In genomic region chr15:101352706-101353465, GRCm38 (mm10) we compare ENCODE assay signal across 19 mouse cellular contexts. TPM values are rescaled to one million over a fixed set of nuclear protein-coding genes. Genes with fewer than 3 reads are reported as not detected.
DNase-seq lines count a peak whose midpoint lies in the region; ATAC-seq and TF ChIP-seq lines count a peak whose summit lies in the region.
"Had no signal": no experiment of that assay in that cellular context is flagged by ENCODE, and none has a peak within 500 bp of the region (broad histone marks: within the 10 kb centered on the region; RNA-seq: fewer than 3 reads in every experiment).

No protein-coding gene starts in this region.

- H3K9ac ChIP-seq in midbrain, postnatal 0 days (replicated peaks; ENCODE audit: low read length, poor library complexity, severe bottlenecking) = no peak overlapping the region
- H3K9ac ChIP-seq in stomach, postnatal 0 days (ENCODE audit: low read length) = no peak overlapping the region
- H3K9ac ChIP-seq: forebrain, embryonic 13.5 days; liver, embryonic 13.5 days; midbrain, embryonic 15.5 days had no signal

- H3K9me3 ChIP-seq in midbrain, embryonic 10.5 days (replicated peaks) = no peaks in the 10 kb centered on the region
- no peaks in the 10 kb centered on the region for H3K9me3 ChIP-seq in midbrain, postnatal 0 days (ENCODE audit: low read length)
- H3K9me3 ChIP-seq in stomach, postnatal 0 days (ENCODE audit: control insufficient read depth, low read length) = no peaks in the 10 kb centered on the region
- H3K9me3 ChIP-seq: forebrain, embryonic 13.5 days; liver, embryonic 13.5 days; midbrain, embryonic 15.5 days had no signal

- H3K36me3 ChIP-seq in midbrain, embryonic 10.5 days = no peaks in the 10 kb centered on the region
- no peaks in the 10 kb centered on the region for H3K36me3 ChIP-seq in midbrain, postnatal 0 days (ENCODE audit: insufficient read depth, low read length)
- no peaks in the 10 kb centered on the region for H3K36me3 ChIP-seq in stomach, postnatal 0 days (ENCODE audit: control insufficient read depth, insufficient read depth, low read length)
- H3K36me3 ChIP-seq: liver, embryonic 13.5 days; midbrain, embryonic 15.5 days had no signal

- TF ChIP-seq EP300 in stomach, postnatal 0 days (optimal IDR thresholded peaks at IDR 0.05) = no peak

- no peak overlapping the region for H3K4me3 ChIP-seq in midbrain, embryonic 10.5 days
- H3K4me3 ChIP-seq in midbrain, postnatal 0 days (ENCODE audit: low read depth, low read length) = no peak overlapping the region
- H3K4me3 ChIP-seq in stomach, postnatal 0 days (ENCODE audit: low read depth, low read length) = no peak overlapping the region
- H3K4me3 ChIP-seq: forebrain, embryonic 13.5 days; layer of hippocampus, adult 2 months; liver, embryonic 13.5 days; midbrain, embryonic 15.5 days had no signal

- 52% methylated on average over 10 of the region's 10 CpGs for WGBS in midbrain, embryonic 10.5 days
- WGBS in midbrain, postnatal 0 days = 54% methylated on average over 10 of the region's 10 CpGs
- WGBS in stomach, postnatal 0 days = 59% methylated on average over 10 of the region's 10 CpGs

- peaks cover 8% of the 10 kb centered on the region for H3K27me3 ChIP-seq in midbrain, embryonic 10.5 days (ENCODE audit: low read depth, poor library complexity, severe bottlenecking)
- no peaks in the 10 kb centered on the region for H3K27me3 ChIP-seq in midbrain, postnatal 0 days (ENCODE audit: insufficient read depth, low read length)
- H3K27me3 ChIP-seq in stomach, postnatal 0 days (ENCODE audit: control insufficient read depth, insufficient read depth, low read length) = no peaks in the 10 kb centered on the region
- H3K27me3 ChIP-seq: forebrain, embryonic 13.5 days; liver, embryonic 13.5 days; midbrain, embryonic 15.5 days had no signal

- H3K4me1 ChIP-seq in midbrain, embryonic 10.5 days = no peaks in the 10 kb centered on the region
- H3K4me1 ChIP-seq in midbrain, postnatal 0 days (ENCODE audit: insufficient read depth, low read length) = no peaks in the 10 kb centered on the region
- H3K4me1 ChIP-seq in stomach, postnatal 0 days (replicated peaks; ENCODE audit: control insufficient read depth, insufficient read depth) = no peaks in the 10 kb centered on the region
- H3K4me1 ChIP-seq: forebrain, embryonic 13.5 days; liver, embryonic 13.5 days; midbrain, embryonic 15.5 days had no signal

- ATAC-seq in cerebellum, adult (ENCODE audit: insufficient number of reproducible peaks, low FRiP score, low TSS enrichment) = peak; percentile 82
- ATAC-seq in midbrain, postnatal 0 days (ENCODE audit: low FRiP score) = no peak
- ATAC-seq in stomach, postnatal 0 days (ENCODE audit: low FRiP score, low TSS enrichment) = no peak
- ATAC-seq: forebrain, embryonic 13.5 days; midbrain, embryonic 15.5 days had no signal

- no peak for TF ChIP-seq CTCF in midbrain, postnatal 0 days (IDR thresholded peaks at IDR 0.05)
- peak; percentile 13; the same call in 1 of the 2 replicates for TF ChIP-seq CTCF in stomach, postnatal 0 days (IDR thresholded peaks at IDR 0.05; ENCODE audit: low read depth)

- peak overlapping the region; percentile 38; the same call in 1 of the 2 replicates for H3K27ac ChIP-seq in midbrain, embryonic 10.5 days (replicated peaks)
- H3K27ac ChIP-seq in midbrain, postnatal 0 days (ENCODE audit: low read depth, low read length) = no peak overlapping the region
- no peak overlapping the region for H3K27ac ChIP-seq in stomach, postnatal 0 days (replicated peaks)
- H3K27ac ChIP-seq: forebrain, embryonic 13.5 days; kidney, postnatal 0 days; layer of hippocampus, adult 2 months; liver, embryonic 13.5 days; midbrain, embryonic 15.5 days had no signal

- DNase-seq in cerebellum, postnatal 4 days (ENCODE audit: low spot score in 2 of 2) = no peak
- DNase-seq in midbrain, embryonic 10.5 days (ENCODE audit: low spot score) = no peak
- no peak for DNase-seq in midbrain, postnatal 0 days (ENCODE audit: low spot score)
- peak; percentile 88 for DNase-seq in cerebellum, adult 9-11 months
- no peak for DNase-seq in stomach, postnatal 0 days (ENCODE audit: low spot score)
- no peak for DNase-seq in adrenal gland, adult 18-20 months (ENCODE audit: low spot score in 2 of 2)
- DNase-seq in layer of hippocampus, adult 18-20 months (ENCODE audit: low spot score in 2 of 2) = no peak
- DNase-seq: adrenal gland, postnatal 10 days; embryo, embryonic 11 days; liver, embryonic 13.5 days had no signal

- H3K4me2 ChIP-seq in midbrain, postnatal 0 days (ENCODE audit: low read depth, low read length, poor library complexity, severe bottlenecking) = no peak overlapping the region
- H3K4me2 ChIP-seq in stomach, postnatal 0 days (replicated peaks; ENCODE audit: low read depth) = no peak overlapping the region
- H3K4me2 ChIP-seq: forebrain, embryonic 13.5 days; liver, embryonic 13.5 days; midbrain, embryonic 15.5 days had no signal

RNA-seq across cellular contexts. Expression of gene Krt80, which starts 17.1 kb away (rescaled TPM):
- polyA plus RNA-seq in midbrain, embryonic 10.5 days (2016; fragmentation: Nextera tagmentation; extraction: Ambion mirVana) = 0.06 TPM in 1 of 2 replicates, not detected in the other
- 0.09 and 1.0 TPM in 2 replicates for total RNA-seq in midbrain, postnatal 0 days (2014; rRNA removed)
- 0.16 and 0.33 TPM in 2 replicates for polyA plus RNA-seq in midbrain, postnatal 0 days (2015; fragmentation: Nextera tagmentation; extraction: Ambion mirVana)
- polyA plus RNA-seq in stomach, postnatal 0 days (2015; fragmentation: Nextera tagmentation; extraction: Ambion mirVana) = 63.0 and 75.8 TPM in 2 replicates
- total RNA-seq in adrenal gland, adult 18-20 months (2021) = 1 to 10 TPM; 4.3 to 7.8 TPM
- total RNA-seq in layer of hippocampus, adult 18-20 months (2021) = under 1 TPM; 0.25 to 0.40 TPM
- polyA plus RNA-seq: limb, embryonic 11.5 days; neural tube, embryonic 11.5 days had no signal

RNA-seq across cellular contexts. Expression of gene Krt7, which starts 58.0 kb away (rescaled TPM):
- polyA plus RNA-seq in midbrain, embryonic 10.5 days (2016; fragmentation: Nextera tagmentation; extraction: Ambion mirVana) = 9.7 and 11.4 TPM in 2 replicates
- total RNA-seq in midbrain, postnatal 0 days (2014; rRNA removed) = 0.49 and 0.52 TPM in 2 replicates
- polyA plus RNA-seq in midbrain, postnatal 0 days (2015; fragmentation: Nextera tagmentation; extraction: Ambion mirVana) = 0.20 and 0.82 TPM in 2 replicates
- 191 and 207 TPM in 2 replicates for polyA plus RNA-seq in stomach, postnatal 0 days (2015; fragmentation: Nextera tagmentation; extraction: Ambion mirVana)
- total RNA-seq in adrenal gland, adult 18-20 months (2021) = 1 to 10 TPM; 1.4 to 2.6 TPM
- not detected for total RNA-seq in layer of hippocampus, adult 18-20 months (2021)
- total RNA-seq: layer of hippocampus, adult 2 months; left cerebral cortex, adult 18-20 months had no signal

RNA-seq across cellular contexts. Expression of gene 6030408B16Rik, which starts 59.9 kb away (rescaled TPM):
- polyA plus RNA-seq in midbrain, embryonic 10.5 days (2016; fragmentation: Nextera tagmentation; extraction: Ambion mirVana) = 0.06 and 0.22 TPM in 2 replicates
- total RNA-seq in midbrain, postnatal 0 days (2014; rRNA removed) = not detected in 2 replicates
- polyA plus RNA-seq in midbrain, postnatal 0 days (2015; fragmentation: Nextera tagmentation; extraction: Ambion mirVana) = 0.22 and 0.33 TPM in 2 replicates
- polyA plus RNA-seq in stomach, postnatal 0 days (2015; fragmentation: Nextera tagmentation; extraction: Ambion mirVana) = 2.4 TPM in 2 replicates
- total RNA-seq in adrenal gland, adult 18-20 months (2021) = under 1 TPM; 0.27 to 0.54 TPM
- under 1 TPM; 0.27 to 0.66 TPM for total RNA-seq in layer of hippocampus, adult 18-20 months (2021)
- total RNA-seq: megakaryocyte progenitor cell, adult 5-6 weeks had no signal
